Mouse (Mus musculus) lung, postnatal 25 days (tissue): Measurements from ENCODE around the gene Adarb1.

ENCODE experiments used
- DNase-seq: peaks from one replicate; pipeline ENCODE4 v3.0.0; 2022; ENCODE audit warnings: low spot score

Adarb1 gene

DNA sequence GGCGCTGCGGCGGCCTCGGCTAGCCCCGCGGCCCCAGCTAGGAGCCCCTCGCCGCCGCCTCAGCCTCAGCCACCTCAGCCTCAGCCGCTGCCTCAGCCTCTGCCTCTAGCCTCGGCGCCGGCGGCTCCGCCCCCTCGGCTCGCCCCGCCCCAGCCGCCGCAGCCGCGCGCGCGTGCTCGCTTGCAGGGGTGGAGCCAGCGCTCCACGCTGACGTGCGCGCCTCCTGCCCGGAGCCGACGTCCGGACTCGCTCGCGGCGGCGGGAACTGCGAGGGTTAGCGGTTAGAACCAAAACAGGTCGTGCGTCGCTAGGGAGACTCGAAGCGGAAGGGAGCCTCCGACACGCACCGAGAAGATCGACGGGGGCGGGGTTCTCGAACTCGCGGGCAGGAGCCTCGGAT lies at the start of gene Adarb1:
TSS of gene Adarb1 (minus strand) at position 133 of the 400 bp plus-strand sequence.
- DNase-seq: peak; percentile 90

- no peak for DNase-seq
Measured at GRCm38 (mm10) chr10:77467407-77467806, 49.3 kb upstream of the Adarb1 start.

DNA sequence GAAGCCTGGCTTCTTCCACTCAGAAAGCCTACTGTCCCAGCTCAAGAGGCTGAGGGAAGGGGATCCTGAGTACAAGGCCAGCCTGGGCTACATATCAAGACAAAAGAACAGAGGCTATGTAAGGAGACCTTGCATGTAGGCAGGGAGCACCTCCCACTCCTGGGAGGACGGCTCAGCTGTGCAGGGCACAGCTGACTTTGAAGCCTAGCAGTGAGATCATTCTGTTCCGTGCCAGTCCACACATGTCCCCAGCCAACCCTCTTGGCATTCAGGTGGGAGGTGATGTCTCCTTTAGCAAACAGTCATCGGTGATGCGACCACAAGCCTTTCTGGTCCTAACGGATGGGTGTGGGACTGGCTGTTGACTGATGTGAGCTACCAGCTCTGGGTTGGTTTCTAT lies 47.8 kb upstream of the Adarb1 start:
- DNase-seq: no peak

- peak; percentile 62 for DNase-seq
Measured at GRCm38 (mm10) chr10:77464181-77464936, 46.3 kb upstream of the Adarb1 start.

DNA sequence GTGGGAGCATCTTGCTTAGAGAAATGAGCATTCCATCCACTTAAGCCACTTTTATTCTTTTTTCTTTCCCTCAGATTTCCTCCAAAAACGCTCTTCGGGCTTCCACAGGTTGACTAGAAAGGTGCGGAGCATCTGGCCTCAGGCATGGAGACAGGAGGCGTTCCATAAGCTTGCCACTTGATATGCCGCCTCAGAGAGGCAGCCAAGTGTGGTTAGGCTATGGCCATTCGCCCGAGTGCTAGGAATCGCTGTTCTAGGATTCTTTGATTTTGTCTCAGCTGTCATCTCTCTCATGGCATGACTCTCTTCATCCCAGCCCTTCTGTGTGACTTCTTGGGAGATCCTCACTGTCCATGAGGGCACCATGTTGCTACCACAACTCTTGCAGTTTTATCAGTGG lies 43.1 kb upstream of the Adarb1 start:
- DNase-seq: no peak

- DNase-seq: no peak
Measured at GRCm38 (mm10) chr10:77457701-77458100, 39.6 kb upstream of the Adarb1 start.

- no peak for DNase-seq
Measured at GRCm38 (mm10) chr10:77456507-77456906, 38.4 kb upstream of the Adarb1 start.

DNA sequence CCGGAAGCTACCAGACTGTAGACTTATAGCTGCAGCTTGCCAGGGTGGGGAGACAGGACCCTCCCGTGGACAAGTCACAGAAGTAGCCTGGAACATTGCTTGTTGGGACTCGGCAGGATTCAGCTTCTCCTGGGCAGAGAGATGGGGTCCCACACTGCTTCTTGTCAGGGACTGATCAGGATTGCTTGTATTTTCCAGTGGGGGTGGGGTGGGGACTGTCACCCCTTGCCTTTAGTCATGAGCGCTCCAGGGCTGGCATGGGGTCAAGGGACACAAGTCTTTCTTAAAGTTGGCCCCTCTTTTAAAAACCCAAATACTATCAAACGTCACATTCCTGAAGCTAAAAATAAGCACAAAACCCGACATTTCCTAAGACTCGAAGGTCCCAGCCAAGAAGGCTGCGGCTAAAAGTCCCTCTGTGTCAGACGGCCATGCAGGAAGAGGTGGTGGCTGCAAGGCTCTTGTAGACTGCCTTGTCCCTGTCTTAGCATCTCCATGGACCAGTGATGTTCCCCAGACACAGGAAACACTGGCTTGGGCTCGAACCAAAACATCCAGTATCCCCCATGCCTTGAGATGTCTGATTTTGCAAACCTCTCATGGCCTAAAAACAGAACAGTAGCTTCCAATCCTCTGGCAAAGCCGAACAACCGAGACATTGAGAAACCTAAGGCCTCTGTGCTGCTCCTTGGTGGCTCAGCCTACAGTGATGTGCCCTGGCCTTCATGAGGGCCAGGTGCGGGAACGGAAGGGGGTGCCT lies 37.4 kb upstream of the Adarb1 start:
- peak; percentile 29 for DNase-seq

DNA sequence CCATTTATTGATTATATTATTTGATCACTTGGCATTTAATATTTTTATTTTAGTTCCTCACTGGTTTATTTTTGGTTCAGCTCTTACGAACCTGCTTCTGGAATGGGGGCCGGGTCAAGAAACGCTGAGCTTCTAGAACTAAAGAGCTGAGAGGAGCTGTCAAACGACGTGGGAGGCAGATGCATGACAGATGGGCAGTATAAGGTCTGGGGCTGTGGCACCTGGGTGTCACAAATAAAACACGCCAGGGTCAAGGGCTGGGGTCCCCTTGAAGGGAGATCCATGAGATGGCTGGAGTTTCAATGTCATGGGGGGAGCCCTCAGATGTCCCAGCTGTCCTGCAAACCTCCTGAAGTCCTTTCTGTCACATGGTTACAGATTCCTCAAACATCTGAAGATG lies 36.7 kb upstream of the Adarb1 start:
- no peak for DNase-seq

DNA sequence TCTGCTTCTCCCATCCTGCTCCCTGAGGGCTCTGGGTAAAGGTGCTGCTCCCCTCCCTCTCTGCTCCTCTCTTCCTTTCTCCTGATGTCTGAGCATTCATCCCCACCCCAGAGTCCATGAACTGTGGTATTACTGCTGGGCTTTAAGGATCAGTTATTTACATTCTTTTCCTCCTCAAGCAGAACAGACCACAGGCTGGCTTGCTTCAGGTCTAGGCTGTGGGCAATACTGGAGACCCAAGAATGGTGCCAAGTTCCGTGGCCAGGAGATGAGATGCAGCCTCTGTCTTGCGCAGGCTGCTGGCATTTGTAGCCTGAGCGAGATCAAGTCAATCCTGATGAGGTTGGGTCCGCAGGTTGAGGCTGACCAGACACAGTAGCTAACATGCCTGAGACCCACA lies 33.8 kb upstream of the Adarb1 start:
- no peak for DNase-seq

DNA sequence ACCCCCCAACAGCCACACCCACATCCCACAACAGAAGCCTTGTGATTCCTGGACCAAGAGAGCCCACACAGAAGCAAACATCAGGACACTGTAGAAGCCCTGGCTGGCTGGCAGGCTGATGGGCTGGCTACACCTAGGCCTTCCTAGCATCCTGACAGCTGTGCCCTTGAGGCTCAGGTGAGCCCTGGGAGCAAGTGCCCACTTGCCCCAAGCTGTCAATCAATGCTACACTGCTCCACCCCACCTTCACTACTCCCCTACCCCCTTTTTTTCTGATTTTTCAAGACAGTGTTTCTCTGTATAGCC lies 32.0 kb upstream of the Adarb1 start:
- DNase-seq: no peak

DNA sequence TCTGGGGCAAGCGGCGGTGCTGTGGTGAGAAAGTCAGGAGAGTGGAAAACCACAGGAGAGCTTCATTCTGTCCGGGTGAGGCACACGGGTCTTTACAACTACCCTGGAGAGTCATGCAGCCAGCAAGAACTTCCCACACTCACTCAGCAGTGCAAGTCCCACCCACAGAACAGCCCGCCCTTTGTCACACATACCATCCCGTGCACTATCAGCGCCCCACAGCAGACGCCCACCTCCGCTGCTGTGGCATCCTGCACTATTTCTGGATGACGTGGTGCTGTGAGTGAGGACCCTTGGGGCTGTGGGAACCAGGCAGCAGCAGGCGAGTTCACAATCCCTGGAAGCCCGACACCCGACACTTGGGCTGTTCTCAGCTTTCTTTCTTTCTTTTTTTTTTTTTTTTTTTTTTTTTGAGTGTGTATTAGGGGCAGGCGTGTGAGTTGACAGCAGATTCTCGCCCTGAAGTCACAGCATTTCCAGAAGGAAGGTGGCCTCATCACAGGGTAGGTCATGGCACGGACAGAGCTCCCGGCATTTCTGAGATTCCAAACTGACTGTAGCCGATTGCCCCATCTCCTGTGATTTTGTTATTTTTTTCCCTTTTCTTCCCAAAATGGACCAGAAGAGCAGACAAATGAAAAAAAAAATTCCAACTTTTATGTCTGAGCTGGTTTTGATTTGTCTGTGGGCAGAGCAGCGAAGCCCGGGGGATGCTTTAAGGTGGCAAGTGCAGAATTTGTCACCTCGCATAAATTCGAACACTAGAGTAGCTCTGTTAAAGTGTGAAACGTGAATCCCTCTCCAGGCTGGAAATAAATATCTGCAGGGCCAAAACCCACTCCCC lies 31.5 kb upstream of the Adarb1 start:
- DNase-seq: no peak

DNA sequence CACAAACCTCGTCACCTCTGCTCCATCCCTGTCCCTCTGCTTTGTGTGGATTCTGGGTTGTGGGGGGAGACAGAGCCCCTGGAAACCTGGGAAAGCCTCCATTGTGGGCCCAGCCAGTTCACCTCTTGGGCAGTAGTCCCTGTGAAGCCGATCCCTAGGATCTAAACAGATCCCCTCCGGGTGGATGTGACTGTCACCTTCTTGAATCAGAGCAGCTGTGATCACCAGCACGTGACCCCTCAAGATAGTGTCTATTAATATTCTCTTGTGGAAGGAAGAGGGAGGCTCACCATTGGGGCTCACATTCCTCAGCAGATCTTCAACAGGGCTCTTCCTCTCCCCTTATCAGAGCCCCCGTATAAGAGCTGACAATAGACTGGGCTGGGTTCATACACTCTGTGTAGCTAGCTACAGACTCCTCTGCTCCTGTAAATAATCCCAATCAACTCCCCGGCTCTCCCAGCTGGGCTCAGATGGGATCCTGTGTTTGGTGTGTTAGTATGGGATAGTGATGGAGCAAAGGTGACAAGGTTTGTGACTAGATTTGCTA lies 30.7 kb upstream of the Adarb1 start:
- DNase-seq: no peak

DNA sequence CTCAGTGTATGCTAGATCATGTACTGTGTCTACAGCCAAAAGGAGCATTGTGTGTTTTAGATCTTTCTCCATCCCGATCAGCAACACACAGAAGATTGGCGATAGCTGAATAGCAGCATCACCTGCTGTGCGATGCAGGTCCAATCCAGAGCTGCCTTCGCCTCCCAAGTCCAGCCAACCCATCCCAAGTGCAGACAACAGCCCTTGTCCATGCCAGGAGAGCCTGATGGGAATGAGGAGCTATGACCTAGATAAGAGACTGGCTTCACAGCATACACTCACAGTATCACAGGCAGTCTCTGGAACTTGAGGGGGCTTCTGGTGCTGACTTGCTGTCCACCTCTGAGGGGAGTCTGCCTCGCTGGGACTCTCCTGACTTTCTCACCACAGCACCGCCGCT lies 30.1 kb upstream of the Adarb1 start:
- DNase-seq: no peak

DNA sequence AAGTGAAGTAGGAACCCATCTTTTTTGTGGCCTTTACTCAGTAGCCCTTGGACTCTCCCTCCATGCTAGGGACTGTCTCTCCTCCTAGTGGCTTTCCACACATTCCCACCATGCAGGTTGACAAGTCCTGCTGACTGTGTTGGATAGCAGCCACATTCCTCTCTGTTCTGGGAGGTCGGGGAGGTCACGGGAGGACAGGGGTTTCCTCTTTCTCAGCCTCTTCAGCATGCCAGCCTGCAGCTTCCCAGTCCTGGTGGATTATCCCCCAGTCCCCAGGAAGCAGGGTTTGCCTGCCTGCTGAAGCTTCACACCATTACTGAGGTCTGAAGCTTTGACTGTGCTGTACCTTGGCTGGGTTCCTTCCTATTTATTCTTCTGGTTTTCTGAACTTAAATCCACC lies 29.7 kb upstream of the Adarb1 start:
- DNase-seq: no peak

GRCm38 (mm10) chr10:77442250-77442649 lies 24.2 kb upstream of the Adarb1 start:
- no peak for DNase-seq

DNA sequence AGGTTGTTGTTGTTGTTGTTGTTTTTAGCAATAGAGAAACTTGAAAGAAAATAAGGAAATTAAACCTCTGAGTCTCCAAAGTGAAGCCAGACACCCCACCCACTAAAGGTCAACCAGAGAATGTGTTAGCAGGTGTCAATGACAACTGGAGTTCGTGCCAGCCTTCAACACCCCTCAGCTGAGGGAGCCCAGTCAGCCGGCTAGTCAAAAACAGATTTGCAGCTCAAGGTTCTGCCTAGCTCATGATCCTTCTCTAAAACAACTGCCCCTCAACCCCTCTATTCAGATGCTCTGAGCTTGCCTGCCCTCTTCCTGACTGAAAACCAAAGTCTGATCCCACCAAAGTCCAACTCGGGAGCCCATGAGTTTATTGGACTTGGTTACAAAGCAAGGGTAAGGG lies 23.7 kb upstream of the Adarb1 start:
- no peak for DNase-seq

- peak; percentile 70 for DNase-seq
Measured at GRCm38 (mm10) chr10:77440841-77441755, 23.0 kb upstream of the Adarb1 start.

GRCm38 (mm10) chr10:77440286-77440685 lies 22.2 kb upstream of the Adarb1 start:
- no peak for DNase-seq

GRCm38 (mm10) chr10:77439026-77439425 lies 21.0 kb upstream of the Adarb1 start:
- no peak for DNase-seq

DNA sequence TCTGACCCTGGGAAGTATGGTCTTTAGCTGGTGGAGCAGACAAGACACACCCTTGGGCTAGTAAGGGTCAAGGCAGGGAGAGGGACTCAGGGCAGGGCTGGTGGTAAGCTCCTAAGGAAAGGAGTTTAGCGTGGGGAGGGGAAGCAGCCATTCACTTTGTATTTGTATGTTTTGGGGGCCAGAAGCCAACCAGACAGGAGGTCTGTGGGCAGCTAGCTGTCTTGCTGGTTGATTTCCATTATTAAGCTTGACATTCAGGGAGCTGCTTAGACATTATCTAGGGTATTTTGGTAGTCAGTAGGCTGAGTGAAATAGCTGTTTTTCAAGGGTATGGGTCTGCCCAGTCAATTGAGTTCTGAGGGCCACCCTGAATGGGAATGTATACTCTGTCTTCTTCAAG lies 20.0 kb upstream of the Adarb1 start:
- DNase-seq: no peak
